Mouse (Mus musculus): ENCODE measurements around the gene Usp34.
"Not testable (repeated sequence)": the region's sequence is repeated elsewhere in the genome, so short reads cannot be mapped to it uniquely, and the experiment has no call there.

Usp34 gene

GRCm38 (mm10) chr11:23504801-23505200, 198.1 kb downstream of the Usp34 start:
- not testable (repeated sequence) for DNase-seq (ENCODE audit: low spot score)

GRCm38 (mm10) chr11:23514785-23515184, 208.1 kb downstream of the Usp34 start:
- not testable (repeated sequence) for DNase-seq (ENCODE audit: low spot score)

GRCm38 (mm10) chr11:23515315-23515714, 208.6 kb downstream of the Usp34 start:
- no peak for DNase-seq (ENCODE audit: low spot score)

- DNase-seq (ENCODE audit: low spot score), result no peak
Observed at GRCm38 (mm10) chr11:23518981-23519380, 212.3 kb downstream of the Usp34 start.

GRCm38 (mm10) chr11:23520473-23521205, 213.9 kb downstream of the Usp34 start, which contains the start of gene 1700093K21Rik:
Gene 1700093K21Rik, minus strand, starts transcription at chr11:23521155.
- no peak for DNase-seq (ENCODE audit: low spot score)

- no peak for DNase-seq (ENCODE audit: low spot score)
Observed at GRCm38 (mm10) chr11:23537446-23537845, 230.8 kb downstream of the Usp34 start.

Measured in adipocyte (in vitro differentiated cells).